Mouse (Mus musculus): ENCODE measurements around the gene Dysf. TPM values are rescaled to one million over a fixed set of nuclear protein-coding genes. Genes with fewer than 3 reads are reported as not detected.
"Not testable (repeated sequence)": the region's sequence is repeated elsewhere in the genome, so short reads cannot be mapped to it uniquely, and the experiment has no call there.

Dysf gene
- polyA plus RNA-seq (2015; fragmentation: Nextera tagmentation; extraction: Ambion mirVana) = 15.3 and 15.6 TPM in 2 replicates

GRCm38 (mm10) chr6:84008363-84009171 is at the start of gene Dysf:
Gene Dysf, plus strand, starts transcription at chr6:84008590.
- no peaks in the 10 kb centered on the region for H3K27me3 ChIP-seq
- H3K36me3 ChIP-seq = no peaks in the 10 kb centered on the region
- H3K27ac ChIP-seq = peak within 1 kb of the TSS; percentile 73; the same call in 1 of the 2 replicates
- H3K4me1 ChIP-seq = peaks cover 43% of the 10 kb centered on the region
- no peaks in the 10 kb centered on the region for H3K9me3 ChIP-seq (replicated peaks)
- 1% methylated on average over 41 of the region's 41 CpGs for WGBS
- H3K4me3 ChIP-seq (replicated peaks) = peak within 1 kb of the TSS; percentile 45
- peak within 1 kb of the TSS; percentile 1; the same call in 1 of the 2 replicates for H3K9ac ChIP-seq
- H3K4me2 ChIP-seq = peak within 1 kb of the TSS; percentile 92
- ATAC-seq (replicated peaks; ENCODE audit: low FRiP score) = peak; percentile 81

DNA sequence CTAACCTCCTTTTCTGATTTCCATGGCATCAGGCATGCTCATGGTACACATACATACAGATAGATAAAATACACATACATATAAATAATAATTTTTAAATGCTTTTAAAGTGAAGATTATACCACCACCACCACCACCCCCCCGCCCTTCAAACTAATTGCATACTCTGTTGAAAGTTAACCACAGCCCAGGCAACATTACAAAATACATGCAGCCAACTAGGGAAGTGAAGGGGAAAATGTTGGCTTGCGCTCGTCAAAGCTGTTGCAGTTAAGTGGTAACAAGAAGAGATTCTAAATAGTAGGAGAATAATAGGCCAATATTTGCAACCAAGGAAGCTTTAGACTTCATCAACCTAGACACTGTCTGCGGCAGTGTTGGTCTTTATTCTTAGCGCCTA is 20.7 kb upstream of the Dysf start:
- H3K27ac ChIP-seq = no peak overlapping the region
- H3K4me1 ChIP-seq = no peaks in the 10 kb centered on the region
- no peak overlapping the region for H3K4me3 ChIP-seq (replicated peaks)
- H3K4me2 ChIP-seq = no peak overlapping the region
- 91% methylated on average over 5 of the region's 5 CpGs for WGBS
- H3K9me3 ChIP-seq (replicated peaks) = no peaks in the 10 kb centered on the region
- H3K36me3 ChIP-seq = peaks cover 74% of the 10 kb centered on the region
- no peaks in the 10 kb centered on the region for H3K27me3 ChIP-seq
- H3K9ac ChIP-seq = no peak overlapping the region
- no peak for ATAC-seq (replicated peaks; ENCODE audit: low FRiP score)

GRCm38 (mm10) chr6:84002716-84003115 is 5.7 kb upstream of the Dysf start:
- WGBS = 63% methylated on average over 1 of the region's 1 CpGs
- no peak overlapping the region for H3K4me3 ChIP-seq (replicated peaks)
- H3K4me2 ChIP-seq = no peak overlapping the region
- peaks cover 19% of the 10 kb centered on the region for H3K36me3 ChIP-seq
- H3K4me1 ChIP-seq = no peaks in the 10 kb centered on the region
- no peaks in the 10 kb centered on the region for H3K27me3 ChIP-seq
- H3K9ac ChIP-seq = no peak overlapping the region
- H3K27ac ChIP-seq = no peak overlapping the region
- no peak for ATAC-seq (replicated peaks; ENCODE audit: low FRiP score)
- H3K9me3 ChIP-seq (replicated peaks) = no peaks in the 10 kb centered on the region

DNA sequence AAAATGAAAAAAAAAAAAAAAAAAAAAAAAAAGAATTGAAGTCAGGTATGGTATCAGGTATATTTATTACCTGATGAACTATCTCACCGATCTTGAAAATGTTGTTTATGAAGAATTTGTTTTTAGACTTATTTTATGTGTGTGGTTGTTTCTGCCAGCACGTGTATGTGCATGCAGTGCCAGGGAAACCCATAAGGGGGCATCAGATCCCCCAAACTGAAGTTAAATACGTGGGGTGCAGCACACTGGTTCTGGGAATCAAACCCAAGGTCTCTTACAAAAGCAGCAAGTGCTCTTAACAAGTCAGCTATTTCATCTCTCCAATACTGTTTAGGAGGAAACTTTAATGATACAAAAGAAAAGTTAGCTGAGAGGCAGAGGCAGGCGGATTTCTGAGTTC is 4.1 kb upstream of the Dysf start:
- Histone ChIP-seq H3K9ac (no peak overlapping the region), H3K4me1 (peaks cover 12% of the 10 kb centered on the region), H3K4me3 (replicated peaks) (no peak overlapping the region), H3K9me3 (replicated peaks) (no peaks in the 10 kb centered on the region), H3K27ac (no peak overlapping the region), H3K36me3 (peaks cover 5% of the 10 kb centered on the region), H3K4me2 (no peak overlapping the region), H3K27me3 (no peaks in the 10 kb centered on the region)
- ATAC-seq (replicated peaks; ENCODE audit: low FRiP score) = no peak
- 90% methylated on average over 4 of the region's 4 CpGs for WGBS

DNA sequence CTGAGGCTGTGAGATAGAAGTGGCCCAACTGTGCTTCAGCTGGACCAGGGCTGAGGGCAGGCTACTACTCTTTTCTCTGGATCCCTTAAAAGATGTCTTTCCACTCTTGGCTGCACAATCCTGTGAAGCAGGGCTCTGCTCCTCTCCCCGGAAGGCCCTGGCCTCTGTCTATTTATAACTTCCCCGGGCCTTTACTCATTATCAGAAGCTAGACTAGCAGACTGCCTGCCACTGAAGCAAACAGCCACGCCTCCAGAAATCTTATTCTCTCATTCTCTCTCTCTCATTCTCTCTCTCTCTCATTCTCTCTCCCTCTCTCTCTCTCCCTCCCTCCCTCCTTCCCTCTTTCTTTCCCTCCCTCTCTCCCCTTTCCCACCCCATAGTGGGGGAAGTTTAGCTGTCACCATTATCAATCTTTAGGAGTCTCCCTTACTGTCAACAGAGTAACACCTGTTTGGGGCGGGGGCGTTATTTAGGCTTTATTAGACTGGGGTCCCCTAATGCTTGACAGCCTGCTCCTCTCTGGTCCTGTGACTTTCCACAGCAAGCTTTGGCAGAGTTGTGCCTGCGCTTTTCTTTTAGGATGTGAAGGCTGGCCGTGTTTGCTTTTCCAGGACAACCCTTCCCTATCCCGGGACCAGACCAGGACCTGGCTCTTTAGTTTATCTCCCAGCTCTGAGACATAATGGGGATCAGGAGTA is 932 bp downstream of the Dysf start:
- Histone ChIP-seq H3K27ac (peak overlapping the region; percentile 73), H3K36me3 (no peaks in the 10 kb centered on the region), H3K4me2 (peak overlapping the region; percentile 92), H3K9ac (no peak overlapping the region), H3K4me1 (peaks cover 43% of the 10 kb centered on the region), H3K4me3 (replicated peaks) (peak overlapping the region; percentile 45), H3K27me3 (no peaks in the 10 kb centered on the region), H3K9me3 (replicated peaks) (no peaks in the 10 kb centered on the region)
- ATAC-seq (replicated peaks; ENCODE audit: low FRiP score) = no peak; the same call in 1 of the 2 replicates
- WGBS = 27% methylated on average over 8 of the region's 8 CpGs

GRCm38 (mm10) chr6:84009915-84010302 is 1.5 kb downstream of the Dysf start:
- Histone ChIP-seq H3K9me3 (replicated peaks) (no peaks in the 10 kb centered on the region), H3K4me2 (peak overlapping the region; percentile 92), H3K27ac (peak overlapping the region; percentile 73), H3K27me3 (no peaks in the 10 kb centered on the region), H3K4me3 (replicated peaks) (no peak overlapping the region), H3K36me3 (no peaks in the 10 kb centered on the region), H3K4me1 (peaks cover 43% of the 10 kb centered on the region), H3K9ac (no peak overlapping the region)
- WGBS = 27% methylated on average over 4 of the region's 4 CpGs
- peak; percentile 19 for ATAC-seq (replicated peaks; ENCODE audit: low FRiP score)

- Histone ChIP-seq H3K4me3 (replicated peaks) (no peak overlapping the region), H3K27ac (peak overlapping the region; percentile 73), H3K9me3 (replicated peaks) (no peaks in the 10 kb centered on the region), H3K27me3 (no peaks in the 10 kb centered on the region), H3K4me2 (peak overlapping the region; percentile 92), H3K9ac (no peak overlapping the region), H3K36me3 (no peaks in the 10 kb centered on the region), H3K4me1 (peaks cover 47% of the 10 kb centered on the region)
- 35% methylated on average over 8 of the region's 8 CpGs for WGBS
- peak; percentile 62 for ATAC-seq (replicated peaks; ENCODE audit: low FRiP score)
These were observed 2.2 kb downstream of the Dysf start for GRCm38 (mm10) chr6:84010303-84011225.

- H3K27ac ChIP-seq = peak overlapping the region; percentile 68
- H3K9ac ChIP-seq; H3K4me2 ChIP-seq; H3K36me3 ChIP-seq; H3K4me3 ChIP-seq (replicated peaks); H3K9me3 ChIP-seq (replicated peaks): not testable (repeated sequence)
- H3K4me1 ChIP-seq = peaks cover 39% of the 10 kb centered on the region
- WGBS = 55% methylated on average over 4 of the region's 4 CpGs
- peak; percentile 12; the same call in 1 of the 2 replicates for ATAC-seq (replicated peaks; ENCODE audit: low FRiP score)
- peaks cover 15% of the 10 kb centered on the region; the same call in 1 of the 2 replicates for H3K27me3 ChIP-seq
These were observed 6.7 kb downstream of the Dysf start for GRCm38 (mm10) chr6:84014961-84015683.

GRCm38 (mm10) chr6:84016851-84017250 is 8.5 kb downstream of the Dysf start:
- Histone ChIP-seq H3K9ac (no peak overlapping the region), H3K4me1 (peaks cover 26% of the 10 kb centered on the region), H3K9me3 (replicated peaks) (no peaks in the 10 kb centered on the region), H3K27me3 (peaks cover 17% of the 10 kb centered on the region), H3K27ac (no peak overlapping the region), H3K36me3 (no peaks in the 10 kb centered on the region), H3K4me2 (no peak overlapping the region), H3K4me3 (replicated peaks) (no peak overlapping the region)
- ATAC-seq (replicated peaks; ENCODE audit: low FRiP score) = no peak
- 91% methylated on average over 7 of the region's 7 CpGs for WGBS

DNA sequence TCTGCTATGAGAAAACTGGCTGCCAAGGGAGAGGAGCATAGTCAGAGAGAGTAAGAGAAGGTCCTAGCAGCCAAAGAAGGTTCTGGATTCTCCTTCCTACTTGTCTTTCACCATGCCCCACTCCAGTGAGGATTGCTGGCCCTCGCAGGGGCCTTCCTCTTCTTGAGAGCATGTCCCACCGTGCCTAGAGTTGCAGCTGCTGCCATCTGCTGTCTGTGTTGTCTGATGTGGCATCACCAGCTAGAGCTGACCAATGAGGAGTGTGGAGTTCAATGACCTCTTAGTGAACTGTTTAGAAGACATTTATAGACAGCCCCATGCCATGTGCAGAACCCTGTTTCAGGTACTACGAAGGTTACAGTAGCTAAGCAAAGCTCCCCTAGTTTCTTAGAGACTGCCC is 9.0 kb downstream of the Dysf start:
- H3K4me3 ChIP-seq (replicated peaks) = no peak overlapping the region
- H3K4me2 ChIP-seq = no peak overlapping the region
- H3K27me3 ChIP-seq = peaks cover 17% of the 10 kb centered on the region
- H3K9ac ChIP-seq = no peak overlapping the region
- H3K27ac ChIP-seq = no peak overlapping the region
- ATAC-seq (replicated peaks; ENCODE audit: low FRiP score) = no peak
- no peaks in the 10 kb centered on the region for H3K9me3 ChIP-seq (replicated peaks)
- no peaks in the 10 kb centered on the region for H3K36me3 ChIP-seq
- WGBS = 52% methylated on average over 3 of the region's 3 CpGs
- H3K4me1 ChIP-seq = peaks cover 22% of the 10 kb centered on the region

- H3K27ac ChIP-seq = peak overlapping the region; percentile 39
- peak overlapping the region; percentile 31 for H3K9ac ChIP-seq
- ATAC-seq (replicated peaks; ENCODE audit: low FRiP score) = peak; percentile 87
- 2% methylated on average over 28 of the region's 28 CpGs for WGBS
- no peaks in the 10 kb centered on the region; the same call in 1 of the 2 replicates for H3K36me3 ChIP-seq
- peak overlapping the region; percentile 87 for H3K4me2 ChIP-seq
- H3K27me3 ChIP-seq = peaks cover 17% of the 10 kb centered on the region
- H3K9me3 ChIP-seq (replicated peaks) = no peaks in the 10 kb centered on the region
- H3K4me3 ChIP-seq (replicated peaks) = peak overlapping the region; percentile 48
- peaks cover 17% of the 10 kb centered on the region for H3K4me1 ChIP-seq
These were observed 10.6 kb downstream of the Dysf start for GRCm38 (mm10) chr6:84018906-84019550.

Data from kidney, embryonic 15.5 days (tissue).